Mouse (Mus musculus): ENCODE measurements around the gene Gm10190.

GRCm38 (mm10) chr17:80390024-80390423, 16.7 kb upstream of the Gm10190 start:
- TF ChIP-seq CTCF (IDR thresholded peaks at IDR 0.05; ENCODE audit: control insufficient read depth, insufficient read depth, insufficient read length) (no peak), USF1 (IDR thresholded peaks at IDR 0.05; ENCODE audit: low read depth) (no peak), CEBPB (IDR thresholded peaks at IDR 0.05; ENCODE audit: low read depth) (no peak), MAX (IDR thresholded peaks at IDR 0.05) (no peak), MYOD1 (IDR thresholded peaks at IDR 0.05; ENCODE audit: control insufficient read depth, insufficient read length, low read depth) (no peak), MYOG (IDR thresholded peaks at IDR 0.05; ENCODE audit: control insufficient read depth, extremely low read depth, insufficient read length) (no peak), FOSL1 (IDR thresholded peaks at IDR 0.05; ENCODE audit: insufficient read depth, low read length, poor library complexity, severe bottlenecking) (no peak)
